Mouse (Mus musculus): Measurements from ENCODE around the gene Hsd3b2. TPM values are rescaled to one million over a fixed set of nuclear protein-coding genes. Genes with fewer than 3 reads are reported as not detected.
"Not testable (repeated sequence)": the region's sequence is repeated elsewhere in the genome, so short reads cannot be mapped to it uniquely, and the experiment has no call there.

The Hsd3b2 gene
- polyA plus RNA-seq (2016; fragmentation: Nextera tagmentation; extraction: Ambion mirVana): not detected in 2 replicates

DNA sequence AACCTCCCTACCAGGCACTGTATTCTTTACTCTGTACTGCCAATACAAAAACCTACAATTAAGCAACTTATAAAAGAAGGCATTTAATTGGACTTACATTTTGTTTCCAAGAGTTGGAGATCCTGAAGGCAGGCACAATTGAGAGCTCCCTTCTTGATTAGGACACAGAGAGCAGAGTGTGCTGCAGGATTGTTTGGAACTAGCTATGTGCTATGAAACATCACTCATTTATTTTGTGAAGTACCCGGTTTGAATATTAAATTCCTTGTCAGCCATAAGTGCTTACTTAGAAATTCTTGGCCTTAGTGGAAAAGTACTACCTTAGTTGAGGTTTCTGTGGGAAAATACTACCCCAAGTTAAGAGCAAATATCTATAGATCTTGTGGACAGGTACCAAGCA lies at the start of gene Hsd3b2:
TSS of gene Hsd3b2 (minus strand) at position 168 of the 400 bp plus-strand sequence.
- no peaks in the 10 kb centered on the region for H3K36me3 ChIP-seq
- H3K9ac ChIP-seq: no peak within 1 kb of the TSS
- no peaks in the 10 kb centered on the region for H3K27me3 ChIP-seq (replicated peaks)
- H3K27ac ChIP-seq: no peak within 1 kb of the TSS
- no peak within 1 kb of the TSS for H3K4me2 ChIP-seq (replicated peaks)
- H3K4me3 ChIP-seq: no peak within 1 kb of the TSS
- 77% methylated on average over 1 of the region's 1 CpGs for WGBS
- no peak for ATAC-seq (ENCODE audit: low FRiP score, low read depth)
- no peaks in the 10 kb centered on the region for H3K9me3 ChIP-seq
- H3K4me1 ChIP-seq: no peaks in the 10 kb centered on the region

DNA sequence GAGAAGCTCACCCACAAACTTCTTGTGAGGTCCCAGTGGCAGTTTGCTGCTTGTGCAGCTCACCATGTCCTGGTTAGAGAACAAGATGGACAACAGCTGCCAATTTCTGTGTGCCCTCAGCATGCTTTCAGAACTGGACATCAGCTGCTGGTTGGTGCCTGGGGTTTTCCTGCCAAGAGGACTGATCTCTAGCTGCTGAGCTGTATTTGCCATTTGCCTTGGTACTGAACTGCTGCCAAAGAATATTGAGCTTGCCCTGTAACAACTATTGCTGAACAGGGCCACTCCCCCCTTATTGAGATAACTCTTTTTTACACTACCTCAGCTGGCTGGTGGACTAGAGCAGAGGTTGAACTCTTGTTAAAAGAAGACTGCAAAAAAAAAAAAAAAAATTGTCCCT lies 39.8 kb upstream of the Hsd3b2 start:
- Histone ChIP-seq H3K9ac (no peak overlapping the region), H3K4me2 (replicated peaks) (no peak overlapping the region), H3K4me1 (no peaks in the 10 kb centered on the region), H3K9me3 (no peaks in the 10 kb centered on the region), H3K27ac (no peak overlapping the region), H3K27me3 (replicated peaks) (no peaks in the 10 kb centered on the region), H3K36me3 (no peaks in the 10 kb centered on the region), H3K4me3 (no peak overlapping the region)
- no peak for ATAC-seq (ENCODE audit: low FRiP score, low read depth)

DNA sequence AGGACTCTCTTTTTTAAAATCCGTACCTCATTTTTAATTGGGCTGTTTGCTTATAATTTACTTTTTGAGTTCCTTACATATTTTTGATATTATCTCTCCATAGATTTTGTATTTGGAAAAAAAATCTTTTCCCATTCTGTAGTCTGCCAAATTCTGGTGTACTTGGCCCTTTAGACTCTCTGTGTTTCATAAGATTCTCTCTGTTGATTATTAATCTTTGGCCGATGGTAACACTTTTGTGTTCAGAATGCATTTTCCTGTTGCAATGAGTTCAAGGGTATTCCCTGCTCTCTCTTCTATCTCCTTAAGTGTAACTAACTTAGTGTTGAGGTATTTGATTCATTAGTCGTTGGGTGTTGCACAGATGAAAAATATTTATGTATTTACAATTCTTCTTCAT lies 32.5 kb upstream of the Hsd3b2 start:
- Histone ChIP-seq H3K9me3 (no peaks in the 10 kb centered on the region), H3K27ac (no peak overlapping the region), H3K36me3 (no peaks in the 10 kb centered on the region), H3K9ac (no peak overlapping the region), H3K4me2 (replicated peaks) (no peak overlapping the region), H3K27me3 (replicated peaks) (no peaks in the 10 kb centered on the region), H3K4me3 (no peak overlapping the region), H3K4me1 (no peaks in the 10 kb centered on the region)
- ATAC-seq (ENCODE audit: low FRiP score, low read depth): no peak
- WGBS: 90% methylated on average over 3 of the region's 3 CpGs

DNA sequence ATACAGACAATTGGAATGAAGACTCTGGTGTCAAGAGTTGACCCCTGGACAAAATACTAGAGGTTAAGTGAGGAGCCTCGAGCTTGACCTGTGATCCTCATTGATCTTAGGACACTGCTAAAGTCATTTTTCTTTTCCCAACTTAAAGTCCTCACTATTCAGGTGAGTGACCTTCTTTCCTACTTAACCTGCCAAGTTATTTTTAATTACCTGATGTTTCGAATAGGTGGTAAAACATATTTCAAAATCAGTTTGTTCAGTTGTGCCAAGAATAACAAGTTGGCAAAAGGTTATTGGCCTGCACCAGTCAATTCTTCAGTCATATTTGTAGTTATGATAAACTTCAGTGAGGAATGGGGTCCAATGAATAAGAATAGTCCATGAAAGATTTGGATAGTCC lies 27.8 kb upstream of the Hsd3b2 start:
- Histone ChIP-seq H3K27ac (no peak overlapping the region), H3K9me3 (no peaks in the 10 kb centered on the region), H3K36me3 (no peaks in the 10 kb centered on the region), H3K4me3 (no peak overlapping the region), H3K4me2 (replicated peaks) (no peak overlapping the region), H3K4me1 (no peaks in the 10 kb centered on the region), H3K27me3 (replicated peaks) (no peaks in the 10 kb centered on the region), H3K9ac (no peak overlapping the region)
- 74% methylated on average over 2 of the region's 2 CpGs for WGBS
- ATAC-seq (ENCODE audit: low FRiP score, low read depth): no peak

DNA sequence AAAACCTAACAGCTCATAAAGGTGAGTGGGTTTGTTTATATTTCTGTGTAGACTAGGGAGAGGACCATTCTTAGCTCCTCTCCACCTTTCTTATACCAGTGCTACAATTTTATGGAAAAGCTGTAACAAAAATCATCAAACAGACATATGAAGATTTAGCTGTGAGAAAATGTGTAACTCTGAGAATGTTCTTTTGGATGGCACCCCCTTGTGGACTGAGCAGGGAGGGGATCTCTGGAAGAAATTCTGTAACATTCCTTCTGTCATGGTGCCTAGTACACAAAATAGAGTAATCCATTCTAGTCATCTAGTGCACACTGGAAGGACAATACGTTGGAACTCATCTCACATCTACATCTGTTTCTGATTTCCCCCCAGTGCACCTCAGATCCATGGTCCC lies 16.7 kb upstream of the Hsd3b2 start:
- not testable (repeated sequence) for H3K27me3 ChIP-seq (replicated peaks); H3K27ac ChIP-seq; H3K9me3 ChIP-seq; H3K4me3 ChIP-seq; H3K4me1 ChIP-seq; ATAC-seq (ENCODE audit: low FRiP score, low read depth); H3K4me2 ChIP-seq (replicated peaks); H3K36me3 ChIP-seq; H3K9ac ChIP-seq
- WGBS: 69% methylated on average over 1 of the region's 1 CpGs

DNA sequence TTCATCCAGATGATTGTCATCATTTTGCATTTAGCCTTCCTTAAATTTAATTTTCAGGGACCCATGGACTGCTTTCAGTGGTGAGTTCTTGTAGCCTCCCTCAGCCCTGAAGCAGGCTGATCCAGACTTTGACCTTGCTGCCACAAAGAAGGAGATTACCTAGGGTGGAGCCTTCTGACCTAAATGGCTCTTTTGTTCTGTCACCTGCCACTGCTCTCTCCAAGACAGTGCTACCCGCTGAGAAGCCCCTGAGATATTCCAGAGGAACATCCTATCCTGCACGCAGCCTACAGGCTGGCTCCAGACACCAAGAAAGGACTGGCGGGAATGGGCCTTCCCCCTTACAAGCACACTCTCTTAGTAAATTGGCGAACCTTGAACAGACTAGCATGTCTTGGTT lies 10.0 kb upstream of the Hsd3b2 start:
- no peak for ATAC-seq (ENCODE audit: low FRiP score, low read depth)
- no peak overlapping the region for H3K4me2 ChIP-seq (replicated peaks)
- H3K4me1 ChIP-seq: no peaks in the 10 kb centered on the region
- H3K27ac ChIP-seq: no peak overlapping the region
- 55% methylated on average over 4 of the region's 4 CpGs for WGBS
- no peaks in the 10 kb centered on the region for H3K27me3 ChIP-seq (replicated peaks)
- no peak overlapping the region for H3K4me3 ChIP-seq
- H3K36me3 ChIP-seq: no peaks in the 10 kb centered on the region
- H3K9ac ChIP-seq: no peak overlapping the region
- no peaks in the 10 kb centered on the region for H3K9me3 ChIP-seq

DNA sequence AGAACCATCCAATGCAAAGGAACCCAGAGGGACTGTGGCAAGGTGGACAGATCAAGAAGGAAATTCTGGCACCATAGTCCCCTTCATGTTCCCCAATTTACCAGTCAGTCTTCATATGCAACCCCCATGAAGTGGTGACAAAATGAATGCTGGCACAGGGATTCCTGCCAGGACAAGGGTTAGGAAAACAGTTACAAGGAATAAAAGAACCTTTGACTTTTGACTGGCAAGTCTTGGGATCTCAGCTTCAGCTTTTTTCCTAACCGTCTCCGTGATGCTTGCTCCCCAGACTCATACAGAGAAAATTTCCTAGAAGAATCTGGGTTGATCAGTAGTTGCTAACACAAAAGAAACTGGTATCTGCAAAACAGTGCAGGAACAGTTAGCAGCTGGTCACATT lies 9.4 kb upstream of the Hsd3b2 start:
- Histone ChIP-seq H3K4me1 (no peaks in the 10 kb centered on the region), H3K36me3 (no peaks in the 10 kb centered on the region), H3K9ac (no peak overlapping the region), H3K4me2 (replicated peaks) (no peak overlapping the region), H3K9me3 (no peaks in the 10 kb centered on the region), H3K4me3 (no peak overlapping the region), H3K27me3 (replicated peaks) (no peaks in the 10 kb centered on the region), H3K27ac (no peak overlapping the region)
- no peak for ATAC-seq (ENCODE audit: low FRiP score, low read depth)
- WGBS: 92% methylated on average over 2 of the region's 2 CpGs

DNA sequence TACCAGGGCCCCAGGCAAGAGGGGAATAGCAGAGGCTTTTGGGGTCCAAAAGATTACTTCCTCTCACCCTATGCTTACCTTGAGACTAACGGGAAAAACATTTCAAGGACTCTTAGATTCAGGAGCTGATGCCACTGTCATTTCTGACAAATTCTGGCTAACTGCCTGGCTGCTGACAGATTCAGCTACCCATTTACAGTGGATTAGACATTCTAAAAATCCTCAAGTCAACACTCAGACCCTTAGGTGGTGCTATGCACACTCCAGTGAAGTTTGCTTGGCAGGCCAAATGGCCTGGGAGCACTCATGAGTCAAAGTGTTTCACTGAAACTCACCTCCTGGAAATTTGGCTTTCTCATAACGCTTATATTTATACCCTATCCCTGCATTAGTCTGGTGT lies 1.9 kb upstream of the Hsd3b2 start:
- 89% methylated on average over 2 of the region's 2 CpGs for WGBS
- no peaks in the 10 kb centered on the region for H3K27me3 ChIP-seq (replicated peaks)
- H3K27ac ChIP-seq: no peak overlapping the region
- no peaks in the 10 kb centered on the region for H3K4me1 ChIP-seq
- no peaks in the 10 kb centered on the region for H3K9me3 ChIP-seq
- no peak overlapping the region for H3K4me2 ChIP-seq (replicated peaks)
- ATAC-seq (ENCODE audit: low FRiP score, low read depth): no peak
- H3K4me3 ChIP-seq: no peak overlapping the region
- no peak overlapping the region for H3K9ac ChIP-seq
- H3K36me3 ChIP-seq: no peaks in the 10 kb centered on the region

DNA sequence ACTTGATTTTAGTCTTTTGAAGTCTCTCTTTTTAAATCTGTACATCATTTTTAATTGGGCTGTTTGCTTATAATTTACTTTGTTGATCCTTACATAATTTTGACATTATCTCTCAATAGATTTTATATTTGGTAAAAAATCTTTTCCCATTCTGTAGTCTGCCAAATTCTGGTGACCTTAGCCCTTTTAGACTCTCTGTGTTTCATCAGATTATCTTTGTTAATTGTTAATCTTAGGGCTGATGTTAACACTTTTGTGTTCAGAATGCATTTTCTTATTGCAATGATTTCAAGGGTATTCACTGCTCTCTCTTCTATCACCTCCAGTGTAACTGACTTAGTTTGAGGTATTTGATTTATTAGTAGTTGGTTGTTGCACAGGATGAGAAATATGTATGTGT lies 3.6 kb downstream of the Hsd3b2 start:
- Histone ChIP-seq H3K4me2 (replicated peaks) (no peak overlapping the region), H3K9ac (no peak overlapping the region), H3K9me3 (no peaks in the 10 kb centered on the region), H3K4me1 (no peaks in the 10 kb centered on the region), H3K4me3 (no peak overlapping the region), H3K27me3 (replicated peaks) (no peaks in the 10 kb centered on the region), H3K36me3 (no peaks in the 10 kb centered on the region), H3K27ac (no peak overlapping the region)
- ATAC-seq (ENCODE audit: low FRiP score, low read depth): no peak

DNA sequence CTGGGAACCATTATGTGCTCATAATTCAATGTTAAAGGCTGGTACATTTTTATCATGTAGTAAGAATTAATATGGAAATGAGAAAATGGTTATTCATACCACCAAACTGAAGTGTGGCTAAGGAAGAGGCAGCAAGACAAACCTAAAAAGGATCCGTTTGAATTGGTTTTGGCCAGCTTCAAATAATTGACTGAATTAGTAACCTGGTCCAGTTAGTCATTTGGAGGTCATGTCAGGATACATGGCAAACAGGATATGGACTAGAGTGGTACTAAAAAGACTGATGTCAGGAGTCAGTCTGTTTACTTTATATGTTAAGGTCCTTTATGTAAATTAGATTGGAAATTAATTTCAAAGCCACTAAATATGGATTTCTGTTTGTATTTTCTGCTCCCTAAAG lies 41.9 kb downstream of the Hsd3b2 start:
- Histone ChIP-seq H3K36me3 (no peaks in the 10 kb centered on the region), H3K4me2 (replicated peaks) (no peak overlapping the region), H3K4me3 (no peak overlapping the region), H3K27me3 (replicated peaks) (no peaks in the 10 kb centered on the region), H3K9me3 (no peaks in the 10 kb centered on the region), H3K9ac (no peak overlapping the region), H3K27ac (no peak overlapping the region), H3K4me1 (no peaks in the 10 kb centered on the region)
- WGBS: 81% methylated on average over 1 of the region's 1 CpGs
- no peak for ATAC-seq (ENCODE audit: low FRiP score, low read depth)

DNA sequence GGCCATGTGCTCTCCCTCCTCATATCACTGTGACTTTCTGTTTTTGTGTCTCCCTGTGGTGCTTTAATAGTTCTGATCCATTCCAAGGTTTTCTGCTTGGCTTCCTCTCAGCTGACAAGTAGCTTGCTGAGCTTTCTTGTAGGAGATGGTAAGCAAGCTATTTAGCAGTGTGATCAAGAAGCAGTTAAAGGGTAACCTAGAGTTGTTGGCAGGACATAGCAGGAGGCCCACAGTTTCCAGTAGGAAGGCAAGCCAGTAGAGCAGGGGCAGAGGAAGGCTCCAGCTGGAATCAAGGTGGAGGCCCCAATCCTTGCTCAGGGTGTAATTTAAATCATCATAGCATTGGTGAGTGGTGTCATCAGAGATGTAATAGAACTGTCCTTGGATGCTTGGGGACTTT lies 43.6 kb downstream of the Hsd3b2 start:
- Histone ChIP-seq H3K36me3 (no peaks in the 10 kb centered on the region), H3K4me1 (no peaks in the 10 kb centered on the region), H3K9me3 (no peaks in the 10 kb centered on the region), H3K4me3 (no peak overlapping the region), H3K4me2 (replicated peaks) (no peak overlapping the region), H3K9ac (no peak overlapping the region), H3K27me3 (replicated peaks) (no peaks in the 10 kb centered on the region), H3K27ac (no peak overlapping the region)
- no peak for ATAC-seq (ENCODE audit: low FRiP score, low read depth)
